31 mouse cellular contexts compared by ENCODE assay signal in genomic region chr14:47269056-47269455, GRCm38 (mm10).
"Had no signal": no experiment of that assay in that cellular context is flagged by ENCODE, and none has a peak within 500 bp of the region (broad histone marks: within the 10 kb centered on the region; RNA-seq: fewer than 3 reads in every experiment).

No protein-coding gene starts in this region.

- H3K27me3 ChIP-seq: limb, embryonic 12.5 days; limb, embryonic 13.5 days; limb, embryonic 15.5 days; liver, embryonic 12.5 days; liver, embryonic 13.5 days; liver, embryonic 15.5 days; lung, embryonic 15.5 days; megakaryocyte, embryonic 14.5 days; midbrain, embryonic 12.5 days; midbrain, embryonic 13.5 days; midbrain, embryonic 15.5 days; neural tube, embryonic 12.5 days had no signal

- H3K4me1 ChIP-seq: limb, embryonic 10.5 days; limb, embryonic 12.5 days; limb, embryonic 13.5 days; limb, embryonic 15.5 days; liver, embryonic 13.5 days; liver, embryonic 15.5 days; lung, embryonic 15.5 days; megakaryocyte, embryonic 14.5 days; midbrain, embryonic 10.5 days; midbrain, embryonic 12.5 days; midbrain, embryonic 13.5 days; midbrain, embryonic 15.5 days; neural tube, embryonic 12.5 days had no signal

- ATAC-seq: liver, embryonic 12.5 days; liver, postnatal 0 days; lung, postnatal 0 days; midbrain, embryonic 13.5 days; midbrain, embryonic 15.5 days had no signal

- H3K9ac ChIP-seq: limb, embryonic 12.5 days; limb, embryonic 13.5 days; limb, embryonic 15.5 days; liver, embryonic 12.5 days; liver, embryonic 13.5 days; liver, embryonic 14.5 days; liver, embryonic 15.5 days; liver, postnatal 0 days; lung, embryonic 14.5 days; lung, embryonic 15.5 days; midbrain, embryonic 12.5 days; midbrain, embryonic 13.5 days; midbrain, embryonic 15.5 days; neural tube, embryonic 12.5 days had no signal

- H3K4me3 ChIP-seq: left cerebral cortex, adult 2 months; limb, embryonic 10.5 days; limb, embryonic 12.5 days; limb, embryonic 13.5 days; limb, embryonic 15.5 days; liver, embryonic 12.5 days; liver, embryonic 13.5 days; liver, embryonic 15.5 days; lung, embryonic 15.5 days; megakaryocyte, embryonic 14.5 days; midbrain, embryonic 10.5 days; midbrain, embryonic 12.5 days; midbrain, embryonic 13.5 days; midbrain, embryonic 15.5 days; myocyte; neural tube, embryonic 12.5 days had no signal

- H3K9me3 ChIP-seq: limb, embryonic 10.5 days; limb, embryonic 12.5 days; limb, embryonic 13.5 days; limb, embryonic 15.5 days; liver, embryonic 12.5 days; liver, embryonic 13.5 days; liver, embryonic 15.5 days; lung, embryonic 15.5 days; megakaryocyte, embryonic 14.5 days; midbrain, embryonic 12.5 days; midbrain, embryonic 13.5 days; midbrain, embryonic 15.5 days; neural tube, embryonic 12.5 days had no signal

- H3K4me2 ChIP-seq: limb, embryonic 12.5 days; limb, embryonic 13.5 days; limb, embryonic 15.5 days; liver, embryonic 11.5 days; liver, embryonic 12.5 days; liver, embryonic 13.5 days; liver, embryonic 15.5 days; lung, embryonic 14.5 days; lung, embryonic 15.5 days; midbrain, embryonic 12.5 days; midbrain, embryonic 13.5 days; midbrain, embryonic 15.5 days; neural tube, embryonic 12.5 days had no signal

- H3K27ac ChIP-seq: left cerebral cortex, adult 2 months; limb, embryonic 10.5 days; limb, embryonic 12.5 days; limb, embryonic 13.5 days; limb, embryonic 15.5 days; liver, embryonic 12.5 days; liver, embryonic 13.5 days; liver, embryonic 14.5 days; liver, embryonic 15.5 days; lung, embryonic 15.5 days; macrophage; midbrain, embryonic 10.5 days; midbrain, embryonic 12.5 days; midbrain, embryonic 13.5 days; midbrain, embryonic 15.5 days; neural tube, embryonic 12.5 days had no signal

- DNase-seq: left cerebral cortex, postnatal 4 days; liver; liver, embryonic 13.5 days; liver, postnatal 0 days; lung, adult 18-20 months; lung, adult 2 months; lung, embryonic 14.5 days; lung, postnatal 10 days; lung, postnatal 14 days; lung, postnatal 36 days; lung, postnatal 4 days; midbrain, embryonic 14.5 days had no signal
